ENCODE assay signal across 17 mouse cellular contexts in genomic region chr3:128301312-128301711, GRCm38 (mm10).
"Had no signal": no experiment of that assay in that cellular context is flagged by ENCODE, and none has a peak within 500 bp of the region (broad histone marks: within the 10 kb centered on the region; RNA-seq: fewer than 3 reads in every experiment).

No protein-coding gene starts in this region.

- H3K4me3 ChIP-seq: liver, embryonic 12.5 days; liver, embryonic 15.5 days; lung, embryonic 15.5 days; neural tube, embryonic 13.5 days had no signal

- H3K27me3 ChIP-seq: liver, embryonic 12.5 days; liver, embryonic 15.5 days; lung, embryonic 15.5 days; neural tube, embryonic 13.5 days had no signal

- ATAC-seq: liver, embryonic 12.5 days had no signal

- H3K9ac ChIP-seq: liver, embryonic 12.5 days; liver, embryonic 15.5 days; lung, embryonic 15.5 days; neural tube, embryonic 13.5 days had no signal

- H3K36me3 ChIP-seq: liver, embryonic 12.5 days; liver, embryonic 15.5 days; lung, embryonic 15.5 days; neural tube, embryonic 13.5 days had no signal

- H3K4me1 ChIP-seq: liver, embryonic 12.5 days; liver, embryonic 15.5 days; lung, embryonic 15.5 days; neural tube, embryonic 13.5 days had no signal

- DNase-seq: kidney, adult 18-20 months; kidney, adult 9 months; kidney, postnatal 14 days; kidney, postnatal 4 days; left cerebral cortex, postnatal 4 days; liver; lung, adult 18-20 months; lung, postnatal 10 days; lung, postnatal 4 days; midbrain, embryonic 14.5 days; thymus, adult 18-20 months; thymus, postnatal 36 days had no signal

- H3K27ac ChIP-seq: liver, embryonic 12.5 days; liver, embryonic 15.5 days; lung, embryonic 15.5 days; neural tube, embryonic 13.5 days had no signal

- H3K4me2 ChIP-seq: liver, embryonic 12.5 days; liver, embryonic 15.5 days; lung, embryonic 15.5 days; midbrain, embryonic 11.5 days; neural tube, embryonic 13.5 days had no signal

- H3K9me3 ChIP-seq: liver, embryonic 12.5 days; liver, embryonic 15.5 days; lung, embryonic 15.5 days; neural tube, embryonic 13.5 days had no signal
